Mouse (Mus musculus) testis, postnatal 14 days (tissue): ENCODE measurements around the gene Fmc1.

Experiments
- DNase-seq: peaks from one replicate; pipeline ENCODE4 v3.0.0; 2021; ENCODE audit warnings: low spot score

Gene Fmc1

DNA sequence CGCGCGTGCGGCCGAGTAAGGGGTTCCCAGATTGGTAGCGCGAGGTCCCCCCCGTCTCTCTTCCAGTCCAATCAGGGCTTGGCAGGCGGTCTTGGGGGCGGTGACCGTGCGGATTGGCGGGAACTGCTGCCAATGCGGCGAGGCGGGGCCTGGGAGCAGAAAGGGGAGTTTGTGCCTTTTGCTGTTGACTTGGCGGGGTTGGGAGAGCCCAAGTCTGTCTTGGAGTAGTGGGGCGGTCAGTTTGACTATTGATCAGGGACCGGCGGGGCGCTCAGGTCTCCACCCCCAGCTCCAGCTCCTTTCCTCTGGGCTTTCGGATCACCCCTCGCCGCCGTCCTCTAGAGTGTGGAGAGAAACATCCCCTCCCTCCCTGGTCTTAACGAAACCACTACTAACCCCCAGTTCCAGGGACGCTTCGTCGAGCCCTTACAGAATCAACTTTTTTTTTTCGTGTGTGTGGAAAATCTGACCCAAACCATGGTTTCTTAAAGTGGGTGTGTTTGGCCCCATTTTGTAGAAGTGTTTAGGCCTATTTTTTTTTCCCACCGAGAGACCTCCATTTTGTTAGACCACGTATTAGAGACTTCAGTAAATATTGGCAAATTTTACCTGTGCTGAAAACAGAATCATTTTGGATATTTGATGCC, 18.8 kb downstream of the Fmc1 start:
- peak; percentile 99 for DNase-seq

DNA sequence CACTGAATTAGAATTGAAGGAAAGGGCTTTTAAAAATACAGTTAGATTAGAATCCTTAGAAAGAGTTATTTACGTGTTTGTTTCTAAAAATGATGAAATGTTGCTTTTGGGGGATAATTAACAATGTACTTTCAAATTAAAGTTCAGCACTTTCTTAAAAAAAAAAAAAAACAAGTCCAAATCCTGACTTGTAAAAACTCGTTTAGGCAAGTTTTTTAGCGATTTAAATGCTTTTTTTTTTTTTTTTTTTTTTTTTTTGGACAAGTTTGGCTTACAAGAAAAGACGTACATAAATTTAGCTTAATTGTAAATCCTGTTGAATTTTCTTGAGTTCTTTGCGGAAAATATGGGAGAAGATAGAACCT, 19.3 kb downstream of the Fmc1 start:
- no peak for DNase-seq

GRCm38 (mm10) chr6:38576096-38576495, 42.8 kb downstream of the Fmc1 start:
- no peak for DNase-seq

- DNase-seq = no peak
These were observed 47.0 kb downstream of the Fmc1 start for GRCm38 (mm10) chr6:38580112-38580857.

DNA sequence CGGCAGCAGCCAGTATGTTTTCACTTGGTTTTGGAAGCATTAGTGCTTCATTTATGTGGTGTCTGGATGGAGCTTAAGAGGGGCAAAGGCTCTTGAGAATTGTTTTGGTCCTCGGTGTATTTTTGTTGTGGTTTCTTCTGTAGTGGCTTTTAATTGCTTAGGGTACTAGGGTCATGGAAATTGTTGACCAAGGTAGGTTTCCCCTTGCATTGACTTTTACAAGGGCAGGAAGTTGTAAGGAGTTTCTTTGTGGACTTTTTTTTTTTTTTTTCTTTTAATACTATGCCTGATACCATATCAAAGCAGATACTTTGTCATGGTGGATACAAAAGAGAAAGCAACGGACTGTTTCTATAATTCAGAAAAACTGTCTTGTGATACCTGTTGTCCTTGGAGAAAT, 48.4 kb downstream of the Fmc1 start:
- DNase-seq = no peak
